Mouse (Mus musculus): Measurements from ENCODE around the gene Cad.

Gene Cad

DNA sequence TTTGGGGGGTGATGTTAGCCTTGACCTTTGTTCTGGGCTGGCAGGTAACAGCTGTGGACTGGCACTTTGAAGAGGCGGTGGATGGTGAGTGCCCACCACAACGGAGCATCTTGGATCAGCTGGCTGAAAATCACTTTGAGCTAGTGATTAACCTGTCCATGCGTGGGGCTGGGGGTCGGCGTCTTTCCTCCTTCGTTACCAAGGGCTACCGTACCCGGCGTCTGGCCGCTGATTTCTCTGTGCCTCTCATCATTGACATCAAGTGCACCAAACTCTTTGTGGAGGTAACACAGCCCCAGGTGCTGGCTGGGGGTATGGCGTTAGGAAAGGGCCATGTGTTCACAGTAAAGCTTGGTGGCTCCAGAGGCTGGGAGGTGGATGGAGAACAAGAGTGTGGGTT lies 17.2 kb downstream of the Cad start:
- DNase-seq = no peak

GRCm38 (mm10) chr5:31073176-31073575 lies 18.6 kb downstream of the Cad start:
- no peak for DNase-seq

GRCm38 (mm10) chr5:31076346-31076745 lies 21.8 kb downstream of the Cad start:
- no peak for DNase-seq

DNA sequence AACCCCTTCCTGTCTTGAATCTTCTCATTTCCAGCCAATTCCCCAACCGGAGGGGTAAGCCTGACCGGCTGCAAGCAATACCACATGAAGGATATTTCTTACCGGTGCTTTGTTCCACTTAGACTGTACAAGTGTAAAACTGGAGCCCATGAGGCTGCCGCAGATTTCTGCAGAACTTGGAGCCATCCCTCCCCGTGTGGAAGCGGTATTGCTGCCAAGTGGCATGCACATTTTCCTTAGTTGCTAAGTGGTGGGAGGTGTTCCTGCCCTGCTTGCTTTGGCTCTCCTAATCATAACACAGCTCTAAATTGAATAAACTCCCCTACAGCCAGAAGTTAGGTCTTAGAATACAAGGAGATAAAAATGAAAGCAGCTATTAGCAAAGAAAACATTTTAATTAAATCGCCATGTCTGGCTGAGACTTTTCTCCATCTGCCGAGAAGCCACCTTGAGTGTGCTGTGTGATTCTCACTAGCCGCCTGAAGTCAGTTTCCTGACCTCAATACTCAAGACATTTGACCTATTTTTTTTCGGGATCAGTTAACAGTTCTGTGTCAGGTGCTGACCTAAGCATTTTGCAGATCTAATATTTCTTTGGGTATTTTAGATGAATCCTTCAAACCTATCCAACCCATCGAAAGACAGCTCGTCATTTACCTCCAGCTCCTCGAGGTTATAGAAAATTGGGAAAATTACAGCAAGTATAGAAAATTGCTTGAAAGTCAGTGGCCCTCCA lies 25.6 kb downstream of the Cad start:
- DNase-seq = no peak

GRCm38 (mm10) chr5:31080795-31081164 lies 26.2 kb downstream of the Cad start:
- DNase-seq = no peak

DNA sequence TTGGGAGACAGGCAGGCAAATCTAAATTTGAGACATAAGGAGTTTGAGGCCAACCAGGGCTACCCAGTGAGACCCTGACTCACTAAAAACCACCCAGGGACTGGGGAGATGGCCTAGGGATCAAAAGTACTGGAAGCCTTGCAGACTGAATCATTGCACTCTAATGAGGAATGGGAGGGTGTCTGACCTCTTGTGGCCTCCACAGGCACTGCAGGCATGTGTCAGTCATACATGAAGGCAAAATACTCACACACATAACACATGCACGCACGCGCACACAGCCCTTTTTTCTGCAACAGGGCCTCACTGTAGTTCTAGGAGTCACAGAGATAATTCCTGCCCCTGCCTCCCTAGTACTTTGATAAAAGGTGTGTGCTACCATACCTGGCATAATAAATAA lies 26.8 kb downstream of the Cad start:
- no peak for DNase-seq

GRCm38 (mm10) chr5:31082355-31082754 lies 27.8 kb downstream of the Cad start:
- DNase-seq = no peak

DNA sequence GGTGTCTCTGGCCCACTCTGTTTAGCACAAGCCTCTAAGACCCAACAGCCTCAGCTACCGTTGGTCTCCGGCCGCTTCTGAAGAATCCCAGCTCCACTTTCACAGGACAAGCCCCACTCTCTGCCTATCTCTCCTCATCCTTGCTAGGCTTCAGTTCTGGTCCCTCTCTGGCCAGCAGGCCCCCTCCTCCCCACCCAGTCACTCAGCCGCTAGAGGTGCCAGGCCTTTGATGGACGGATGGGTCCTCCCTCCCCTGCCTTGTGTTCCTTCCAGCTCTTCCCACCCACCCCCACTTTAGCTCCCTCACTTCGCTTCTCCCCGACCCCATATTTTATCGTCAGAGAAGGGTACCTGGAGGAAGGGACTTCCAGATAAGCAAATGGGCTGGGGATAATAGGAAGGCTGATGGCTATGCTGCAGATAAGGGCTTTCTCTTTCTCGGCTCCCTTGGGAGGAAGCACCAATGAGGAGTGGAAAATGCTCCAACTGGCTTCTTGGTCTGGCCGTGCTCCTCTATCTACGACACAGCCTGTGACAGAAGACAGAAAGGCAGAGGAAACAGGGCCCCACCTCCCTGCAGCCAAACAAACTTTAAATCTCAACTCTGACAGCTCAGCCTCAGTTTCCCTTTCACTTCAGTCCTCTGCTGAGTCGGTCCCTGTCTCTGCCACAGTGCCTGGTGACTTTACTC lies 28.5 kb downstream of the Cad start:
- DNase-seq = no peak

DNA sequence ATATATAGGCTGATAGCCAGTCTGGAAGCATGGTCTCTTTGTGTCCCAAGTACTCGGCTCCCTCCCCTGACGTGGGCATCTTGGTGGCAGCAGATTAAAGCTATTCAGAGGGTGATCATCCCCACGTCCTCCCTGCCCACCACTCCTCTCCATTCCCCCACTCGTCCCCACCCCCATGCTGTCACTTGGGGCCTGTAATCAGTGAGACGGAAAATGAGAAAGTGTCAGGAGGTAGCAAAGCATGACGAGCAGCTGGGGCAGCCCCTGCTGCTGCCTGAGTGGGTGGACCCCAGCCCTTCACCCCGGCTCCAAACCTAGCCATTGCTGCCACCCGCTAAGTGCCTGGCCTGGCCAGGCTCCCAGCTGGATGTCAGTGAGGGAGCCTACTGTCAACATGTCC lies 29.4 kb downstream of the Cad start:
- no peak for DNase-seq

- no peak for DNase-seq
These were observed 32.0 kb downstream of the Cad start for GRCm38 (mm10) chr5:31086606-31087005.

DNA sequence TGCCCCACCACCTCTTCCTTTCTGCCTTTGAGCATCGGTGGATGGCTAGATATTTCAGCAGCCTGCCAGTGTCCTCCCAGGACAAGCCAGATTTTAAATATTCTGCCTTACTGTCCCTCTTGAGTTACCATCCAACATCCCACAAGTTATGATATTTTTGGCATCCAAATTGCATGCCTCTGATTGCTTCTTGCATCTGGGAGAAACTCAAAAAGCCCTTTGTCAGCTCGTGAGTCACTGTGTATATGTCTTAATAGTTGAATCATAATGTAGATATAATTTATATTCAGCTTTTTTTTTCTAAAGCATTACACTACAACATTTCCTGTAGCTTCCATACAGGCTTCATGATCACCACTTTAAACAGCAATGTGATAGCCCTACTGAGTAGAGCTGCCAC lies 32.6 kb downstream of the Cad start:
- DNase-seq = no peak

GRCm38 (mm10) chr5:31092231-31092975 lies 37.8 kb downstream of the Cad start:
- DNase-seq = no peak

DNA sequence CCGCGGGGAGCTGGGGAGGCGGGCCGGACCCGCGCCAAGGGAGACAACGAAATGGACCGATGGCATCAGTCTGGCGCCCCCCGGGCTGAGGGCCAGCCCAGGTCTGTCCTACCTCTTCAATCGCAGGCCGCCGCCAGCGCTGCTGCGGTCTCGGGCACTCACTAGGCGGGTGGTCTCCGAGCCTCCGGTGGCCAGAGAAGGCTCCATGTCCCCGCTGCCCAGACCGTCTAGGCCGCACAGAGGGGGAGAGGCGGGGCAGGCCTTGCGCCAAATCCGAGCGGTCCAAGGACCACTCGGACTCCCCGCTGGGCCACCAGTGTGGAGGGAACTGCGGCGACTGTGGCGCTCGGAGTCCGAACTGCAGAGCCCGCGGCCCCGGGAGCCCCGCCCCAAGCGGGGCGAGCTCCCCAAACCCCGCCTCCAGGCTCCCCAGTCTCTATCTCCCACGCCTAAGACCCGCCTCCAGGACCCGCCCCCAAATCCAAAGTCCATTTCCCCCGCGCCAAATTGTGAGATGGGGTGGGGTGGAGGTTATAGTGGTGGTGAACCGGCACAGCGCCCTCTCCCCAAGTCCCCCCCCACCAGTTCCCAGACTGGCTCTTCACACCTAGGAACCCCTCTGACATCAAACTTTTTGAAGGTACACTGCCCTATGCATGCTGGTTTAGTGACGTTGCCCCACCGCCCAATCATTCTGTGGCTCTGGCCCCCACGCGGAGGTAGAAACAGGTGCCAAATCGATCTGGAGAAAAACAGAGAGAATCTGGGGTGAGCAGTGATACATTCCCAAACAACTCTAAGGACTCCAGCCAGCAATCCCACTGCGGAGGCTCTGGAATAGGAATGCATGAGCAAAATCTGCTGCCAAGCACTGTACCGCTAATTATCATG lies 38.8 kb downstream of the Cad start:
- no peak for DNase-seq

DNA sequence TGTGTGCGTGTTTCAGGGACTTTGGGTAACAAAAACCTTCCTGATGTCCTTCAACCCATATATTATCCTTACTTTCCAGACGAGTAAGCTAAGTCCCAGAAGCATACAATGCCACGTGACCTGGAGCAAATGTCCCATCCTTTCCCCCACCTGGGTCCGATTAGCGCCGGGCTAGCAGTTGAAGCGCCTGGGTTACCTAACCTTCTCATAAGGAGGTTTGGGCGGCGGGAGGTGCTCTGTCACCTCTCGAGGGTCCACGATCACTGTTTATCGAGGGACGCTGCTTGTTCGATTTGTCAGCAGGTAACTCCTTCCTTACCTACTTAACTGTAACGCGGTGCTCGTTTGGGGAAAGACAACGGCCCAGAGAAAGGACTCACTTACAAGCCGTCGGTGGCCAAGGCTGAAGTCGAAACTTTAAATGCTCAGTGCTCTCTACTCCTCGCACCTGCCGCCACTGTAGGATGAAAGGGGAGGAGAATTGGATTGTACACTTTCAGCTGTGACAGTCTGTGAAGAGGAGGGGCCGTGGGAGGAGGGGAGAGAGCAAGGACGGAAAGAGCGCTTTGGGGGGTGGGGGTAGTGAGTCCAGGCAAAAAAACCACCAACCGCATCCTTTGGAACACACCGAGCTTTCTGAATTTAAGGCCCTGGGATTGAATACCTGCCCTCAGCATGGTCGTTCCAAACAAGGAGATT lies 39.7 kb downstream of the Cad start:
- DNase-seq = no peak

GRCm38 (mm10) chr5:31094799-31095691 lies 40.5 kb downstream of the Cad start:
- DNase-seq = no peak

GRCm38 (mm10) chr5:31095711-31096480 lies 41.3 kb downstream of the Cad start:
- no peak for DNase-seq

DNA sequence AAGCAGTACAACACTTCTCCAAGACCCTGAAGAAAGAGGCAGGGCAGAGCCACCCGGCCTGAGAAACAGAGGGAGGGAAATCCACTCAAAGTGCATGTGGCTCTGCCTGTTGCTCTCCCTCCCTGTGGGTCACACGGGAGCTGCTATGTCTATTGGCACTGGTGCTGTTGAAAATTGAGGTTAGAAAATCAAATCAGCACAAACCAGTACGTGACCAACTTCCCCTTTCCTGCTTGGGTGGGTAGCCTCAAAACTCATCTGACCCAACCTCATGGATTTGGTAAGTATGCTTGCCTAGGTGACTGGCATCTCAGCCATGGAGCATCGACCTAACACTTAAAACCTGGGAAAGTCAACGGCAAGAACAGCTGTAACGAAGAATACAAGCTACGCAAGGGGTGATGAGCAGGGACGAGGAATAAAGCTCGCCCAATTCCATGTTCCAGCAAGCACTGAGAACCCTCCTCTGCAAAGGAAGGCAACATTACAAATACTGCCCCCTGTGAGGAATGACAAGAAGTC lies 51.3 kb downstream of the Cad start, which contains the start of gene Dnajc5g:
Gene Dnajc5g, plus strand, starts transcription at position 472 of the 522 bp plus-strand sequence.
- DNase-seq = no peak

DNA sequence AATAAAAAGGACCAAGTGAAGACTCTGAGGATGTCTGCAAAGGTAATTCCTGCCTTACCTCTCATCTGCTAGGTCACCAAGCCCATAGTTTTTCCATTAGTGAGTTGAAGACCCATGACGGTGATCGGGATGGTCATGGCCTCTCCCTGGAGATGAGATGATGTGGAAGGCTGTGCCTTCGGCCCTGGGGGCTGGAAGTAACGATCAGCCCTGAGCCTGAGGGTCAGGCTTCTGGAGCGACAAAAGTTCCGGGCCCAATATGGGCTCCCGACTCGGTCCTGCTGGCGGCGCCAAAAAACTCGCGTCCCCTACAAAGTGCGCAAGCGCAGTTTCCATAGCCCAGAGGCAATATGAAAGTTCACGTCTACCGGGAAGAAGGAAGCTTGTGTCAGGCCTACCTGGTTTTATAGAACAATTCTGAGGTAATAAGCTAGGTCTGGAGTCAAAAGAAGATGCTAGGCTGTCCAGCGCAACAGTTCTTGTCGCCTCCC lies 53.5 kb downstream of the Cad start, which contains the start of gene Slc30a3:
Gene Slc30a3, minus strand, starts transcription at position 238 of the 491 bp plus-strand sequence.
- DNase-seq = no peak

GRCm38 (mm10) chr5:31110781-31111180 lies 56.2 kb downstream of the Cad start:
- no peak for DNase-seq

- DNase-seq = no peak
These were observed 61.8 kb downstream of the Cad start, which contains the start of gene Trim54 for GRCm38 (mm10) chr5:31116354-31116753. TSS of gene Trim54 (plus strand) at chr5:31116712.
